Mouse (Mus musculus) heart, postnatal 0 days (tissue): ENCODE measurements around the gene Epha3. TPM values are rescaled to one million over a fixed set of nuclear protein-coding genes. Genes with fewer than 3 reads are reported as not detected.

Source experiments
- ATAC-seq: fragments of 200-750 bp; cut with Nextera tagmentation; 2 replicates; pipeline ENCODE4 v1.8.0; 2017; ENCODE audit warnings: low read depth, moderate number of reproducible peaks, moderate library complexity; ENCODE audit not compliant: insufficient read depth
- DNase-seq: peaks from one replicate; pipeline ENCODE4 v3.0.0-alpha.2; 2016; ENCODE audit warnings: low spot score
- H3K27ac ChIP-seq: fragments of 300-500 bp; sonication (generic); 2 replicates; pipeline ENCODE4 v1.5.1; 2014; ENCODE audit warnings: low read depth, mild to moderate bottlenecking
- H3K27me3 ChIP-seq: fragments of 300-500 bp; sonication (generic); 2 replicates; pipeline ENCODE4 v1.6.1; 2014; ENCODE audit warnings: low read length, mixed read lengths; ENCODE audit not compliant: control insufficient read depth, insufficient read depth
- H3K36me3 ChIP-seq: fragments of 300-500 bp; sonication (generic); replicated peaks from 2 replicates; pipeline ENCODE4 v1.6.1; 2014; ENCODE audit warnings: low read length, mixed read lengths; ENCODE audit not compliant: control insufficient read depth, insufficient read depth
- H3K4me1 ChIP-seq: fragments of 300-500 bp; sonication (generic); 2 replicates; pipeline ENCODE4 v1.6.1; 2014; ENCODE audit warnings: antibody characterized with exemption; ENCODE audit not compliant: control insufficient read depth, insufficient read depth
- H3K4me2 ChIP-seq: fragments of 300-500 bp; sonication (generic); 2 replicates; pipeline ENCODE4 v1.6.1; 2014; ENCODE audit warnings: low read depth, mild to moderate bottlenecking, low read length, moderate library complexity
- H3K4me3 ChIP-seq: fragments of 300-500 bp; sonication (generic); 2 replicates; pipeline ENCODE4 v1.5.1; 2014; ENCODE audit warnings: low read depth, low read length
- H3K9ac ChIP-seq: fragments of 300-500 bp; sonication (generic); replicated peaks from 2 replicates; pipeline ENCODE4 v1.6.1; 2014; ENCODE audit warnings: low read depth, low read length, mixed read lengths
- H3K9me3 ChIP-seq: fragments of 300-500 bp; sonication (generic); replicated peaks from 2 replicates; pipeline ENCODE4 v1.6.1; 2016; ENCODE audit warnings: low read length; ENCODE audit not compliant: control insufficient read depth
- CTCF ChIP-seq: IDR thresholded peaks from 2 replicates; pipeline ENCODE4 v1.5.1; 2016; ENCODE audit warnings: antibody characterized with exemption, control low read depth, low read depth
- EP300 ChIP-seq: IDR thresholded peaks from 2 replicates; pipeline ENCODE4 v1.6.1; 2016; ENCODE audit warnings: antibody characterized with exemption, low read depth
- WGBS: fragments of 180-500 bp; shearing (Covaris S2); extraction: QIAGEN DNeasy Blood & Tissue Kit; methylation state at CpG from one replicate; pipeline ENCODE4 v1.1.7; 2014; 5-methylcytosine and 5-hydroxymethylcytosine counted together
- polyA plus RNA-seq: library from polyadenylated mRNA; unstranded; fragments of >200 nt; fragmentation: Nextera tagmentation; extraction: Ambion mirVana; gene quantifications from 2 replicates; pipeline ENCODE4 v1.2.1, GENCODE M21; 2015
- total RNA-seq: library from RNA; depleted of rRNA; stranded (reverse); fragments of >200 nt; gene quantifications from 2 replicates; pipeline ENCODE4 v1.2.3, GENCODE M21; 2014; ENCODE audit warnings: low replicate concordance

Epha3 gene
- total and polyA plus RNA-seq, 2 experiments from 2014 or later = 1.8 to 3.4 TPM

DNA sequence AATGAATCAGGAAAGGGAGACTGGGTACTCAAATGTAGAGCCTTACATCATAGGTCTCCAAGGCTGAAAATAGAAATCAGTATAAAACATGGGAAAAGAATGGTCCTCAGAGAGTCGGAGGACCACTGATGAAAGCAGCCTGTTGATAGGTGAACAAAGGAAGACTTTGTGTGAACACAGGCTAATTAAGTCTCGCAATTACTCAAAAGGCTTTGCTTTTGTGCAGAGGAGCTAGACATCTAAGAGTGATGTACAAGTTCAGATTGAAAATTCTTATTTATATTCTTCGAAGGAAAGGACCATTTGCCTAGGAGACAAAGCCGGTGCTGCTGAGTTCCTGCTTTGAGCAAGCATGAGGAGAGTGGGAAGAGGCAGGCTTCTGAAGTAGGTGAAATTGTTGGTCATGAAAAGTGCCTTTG, 363.0 kb downstream of the Epha3 start:
- DNase-seq (no peak), ATAC-seq (no peak)
- Histone ChIP-seq H3K27ac (no peak overlapping the region), H3K9ac (no peak overlapping the region), H3K36me3 (no peaks in the 10 kb centered on the region), H3K27me3 (no peaks in the 10 kb centered on the region), H3K4me2 (no peak overlapping the region), H3K4me1 (no peaks in the 10 kb centered on the region), H3K4me3 (no peak overlapping the region), H3K9me3 (no peaks in the 10 kb centered on the region)
- TF ChIP-seq CTCF (no peak), EP300 (no peak)
- 71% methylated on average over 4 of the region's 4 CpGs for WGBS
